Mouse (Mus musculus) intestine, postnatal 0 days (tissue): Measurements from ENCODE around the gene Hspb9. TPM values are rescaled to one million over a fixed set of nuclear protein-coding genes. Genes with fewer than 3 reads are reported as not detected.

Experiments
- ATAC-seq: fragments of 200-750 bp; cut with Nextera tagmentation; 2 replicates; pipeline ENCODE4 v1.8.0; 2017; ENCODE audit warnings: mild to moderate bottlenecking, moderate TSS enrichment, moderate library complexity
- H3K27ac ChIP-seq: fragments of 300-500 bp; sonication (generic); 2 replicates; pipeline ENCODE4 v1.5.1; 2014; ENCODE audit warnings: mild to moderate bottlenecking, low read depth, low read length, moderate library complexity
- H3K27me3 ChIP-seq: fragments of 300-500 bp; sonication (generic); replicated peaks from 2 replicates; pipeline ENCODE4 v1.6.1; 2014; ENCODE audit warnings: low read length, mixed read lengths; ENCODE audit not compliant: control insufficient read depth, insufficient read depth
- H3K36me3 ChIP-seq: fragments of 300-500 bp; sonication (generic); 2 replicates; pipeline ENCODE4 v1.6.1; 2014; ENCODE audit warnings: mild to moderate bottlenecking, moderate library complexity; ENCODE audit not compliant: control insufficient read depth, insufficient read depth
- H3K4me1 ChIP-seq: fragments of 300-500 bp; sonication (generic); replicated peaks from 2 replicates; pipeline ENCODE4 v1.6.1; 2014; ENCODE audit warnings: antibody characterized with exemption, low read length, mixed read lengths; ENCODE audit not compliant: control insufficient read depth, insufficient read depth
- H3K4me2 ChIP-seq: fragments of 300-500 bp; sonication (generic); replicated peaks from 2 replicates; pipeline ENCODE4 v1.6.1; 2014; ENCODE audit warnings: low read depth, mild to moderate bottlenecking, moderate library complexity
- H3K4me3 ChIP-seq: fragments of 300-500 bp; sonication (generic); 2 replicates; pipeline ENCODE4 v1.5.1; 2014; ENCODE audit warnings: low read depth, low read length
- H3K9ac ChIP-seq: fragments of 300-500 bp; sonication (generic); 2 replicates; pipeline ENCODE4 v1.6.1; 2014; ENCODE audit warnings: mild to moderate bottlenecking, low read depth, low read length
- H3K9me3 ChIP-seq: fragments of 300-500 bp; sonication (generic); 2 replicates; pipeline ENCODE4 v1.6.1; 2016; ENCODE audit warnings: mixed run types; ENCODE audit not compliant: control insufficient read depth
- CTCF ChIP-seq: sonication (generic); IDR thresholded peaks from 2 replicates; pipeline ENCODE4 v1.5.1; 2016; ENCODE audit warnings: low read depth, mild to moderate bottlenecking, control low read depth, antibody characterized with exemption, moderate library complexity
- WGBS: fragments of 180-500 bp; shearing (Covaris S2); extraction: QIAGEN DNeasy Blood & Tissue Kit; methylation state at CpG from one replicate; pipeline ENCODE4 v1.1.7; 2014; 5-methylcytosine and 5-hydroxymethylcytosine counted together
- polyA plus RNA-seq: library from polyadenylated mRNA; unstranded; fragments of >200 nt; fragmentation: Nextera tagmentation; extraction: Ambion mirVana; gene quantifications from 2 replicates; pipeline ENCODE4 v1.2.1, GENCODE M21; 2015

The Hspb9 gene
- polyA plus RNA-seq, 1 experiment from 2014 or later, result 0.44 TPM

DNA sequence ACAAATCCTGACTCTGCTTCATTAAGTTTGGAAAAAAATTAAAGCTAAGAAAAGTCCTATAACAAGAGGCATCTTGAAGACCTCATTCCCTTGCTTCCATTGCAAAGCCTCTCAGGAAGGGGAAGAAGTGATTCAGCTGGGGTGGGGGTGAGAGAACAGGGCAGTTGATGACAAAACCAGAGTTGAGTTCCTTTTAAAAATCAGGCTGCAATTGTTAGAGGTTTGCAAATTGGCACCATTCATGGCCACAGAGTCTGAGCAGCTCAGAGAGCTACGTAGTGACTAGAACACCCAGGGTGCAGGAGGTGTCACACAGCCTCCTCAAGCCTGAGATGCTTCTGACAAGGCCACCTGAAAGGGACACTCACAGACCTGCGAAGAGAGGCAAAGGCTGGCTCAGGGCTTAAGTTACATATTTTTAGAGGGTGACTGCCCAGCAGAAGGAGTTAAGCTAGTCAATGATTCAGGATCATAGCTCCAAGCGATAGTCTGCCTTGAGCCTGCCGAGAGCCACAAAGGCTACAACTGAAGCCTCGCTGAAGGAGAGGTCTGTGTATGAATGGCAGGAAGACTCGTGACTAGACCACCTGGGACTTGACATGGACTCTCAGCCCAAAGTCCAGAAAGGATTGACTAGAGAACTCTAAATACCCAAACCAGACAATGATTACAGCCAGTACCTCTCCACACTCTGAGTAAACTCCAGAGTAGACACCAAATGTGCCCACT is 17.0 kb downstream of the Hspb9 start:
- no peaks in the 10 kb centered on the region for H3K4me1 ChIP-seq
- no peak overlapping the region; the same call in 1 of the 2 replicates for H3K27ac ChIP-seq
- ATAC-seq, result no peak
- H3K27me3 ChIP-seq, result no peaks in the 10 kb centered on the region
- TF ChIP-seq CTCF, result no peak
- H3K36me3 ChIP-seq, result peaks cover 35% of the 10 kb centered on the region
- no peak overlapping the region for H3K4me2 ChIP-seq
- no peaks in the 10 kb centered on the region for H3K9me3 ChIP-seq
- no peak overlapping the region for H3K4me3 ChIP-seq
- 77% methylated on average over 6 of the region's 6 CpGs for WGBS
- no peak overlapping the region for H3K9ac ChIP-seq

- no peak for ATAC-seq
- Histone ChIP-seq H3K36me3 (peaks cover 24% of the 10 kb centered on the region; the same call in 1 of the 2 replicates), H3K27ac (peak overlapping the region; percentile 95), H3K4me1 (no peaks in the 10 kb centered on the region), H3K4me2 (peak overlapping the region; percentile 77), H3K4me3 (peak overlapping the region; percentile 98), H3K9me3 (no peaks in the 10 kb centered on the region), H3K27me3 (no peaks in the 10 kb centered on the region), H3K9ac (no peak overlapping the region)
- TF ChIP-seq CTCF, result no peak
- 83% methylated on average over 9 of the region's 9 CpGs for WGBS
Measured at GRCm38 (mm10) chr11:100735134-100735865, 21.6 kb downstream of the Hspb9 start.

- Histone ChIP-seq H3K36me3 (peaks cover 24% of the 10 kb centered on the region; the same call in 1 of the 2 replicates), H3K9ac (no peak overlapping the region; the same call in 1 of the 2 replicates), H3K4me3 (peak overlapping the region; percentile 98), H3K27ac (peak overlapping the region; percentile 95), H3K27me3 (no peaks in the 10 kb centered on the region), H3K4me2 (peak overlapping the region; percentile 77), H3K9me3 (no peaks in the 10 kb centered on the region), H3K4me1 (no peaks in the 10 kb centered on the region)
- WGBS, result 63% methylated on average over 14 of the region's 14 CpGs
- ATAC-seq, result no peak
- no peak for TF ChIP-seq CTCF
Measured at GRCm38 (mm10) chr11:100735954-100736745, 22.5 kb downstream of the Hspb9 start.

- no peak for TF ChIP-seq CTCF
- Histone ChIP-seq H3K9me3 (no peaks in the 10 kb centered on the region), H3K36me3 (peaks cover 21% of the 10 kb centered on the region; the same call in 1 of the 2 replicates), H3K27me3 (no peaks in the 10 kb centered on the region), H3K4me2 (peak overlapping the region; percentile 77), H3K9ac (peak overlapping the region; percentile 99; the same call in 1 of the 2 replicates), H3K27ac (peak overlapping the region; percentile 95), H3K4me3 (peak overlapping the region; percentile 98; the same call in 1 of the 2 replicates), H3K4me1 (no peaks in the 10 kb centered on the region)
- ATAC-seq, result no peak
- 37% methylated on average over 4 of the region's 4 CpGs for WGBS
Measured at GRCm38 (mm10) chr11:100736746-100737080, 23.1 kb downstream of the Hspb9 start.

DNA sequence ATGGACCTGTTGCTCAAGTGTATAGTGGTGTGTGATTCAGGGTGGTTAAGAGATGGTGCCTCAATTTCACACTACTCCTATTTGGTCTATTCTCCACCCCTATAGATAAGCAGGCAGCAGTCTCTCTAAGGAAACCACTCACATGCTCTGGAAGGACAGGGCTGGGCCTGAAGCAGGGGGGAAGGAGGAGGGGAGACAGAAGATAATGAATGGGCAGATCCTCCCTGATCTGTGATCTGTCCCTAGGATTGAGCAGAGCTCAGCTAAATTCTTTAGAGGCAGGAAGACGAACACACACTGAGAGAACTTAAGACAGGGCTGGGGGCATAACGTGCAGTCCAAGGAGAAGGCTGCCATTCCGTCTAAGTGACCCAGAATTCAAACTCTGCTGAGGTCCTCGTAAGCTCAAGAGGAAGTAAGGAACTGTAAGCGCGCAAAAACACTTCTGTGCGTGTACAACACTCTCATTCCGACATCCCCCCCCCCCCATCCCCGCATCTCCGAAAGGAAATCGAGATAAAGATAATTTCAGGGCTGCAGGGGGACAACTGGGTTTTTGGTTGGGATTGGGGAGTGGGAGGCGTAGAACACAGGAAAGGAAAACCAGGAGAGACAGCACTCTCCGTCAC is 23.6 kb downstream of the Hspb9 start:
- Histone ChIP-seq H3K9me3 (no peaks in the 10 kb centered on the region), H3K4me3 (peak overlapping the region; percentile 98), H3K27me3 (no peaks in the 10 kb centered on the region), H3K4me1 (no peaks in the 10 kb centered on the region), H3K9ac (peak overlapping the region; percentile 99), H3K4me2 (peak overlapping the region; percentile 77), H3K27ac (peak overlapping the region; percentile 95), H3K36me3 (peaks cover 16% of the 10 kb centered on the region; the same call in 1 of the 2 replicates)
- 0% methylated on average over 13 of the region's 13 CpGs for WGBS
- no peak for ATAC-seq
- TF ChIP-seq CTCF, result no peak
